Mouse (Mus musculus) testis, adult 2 months (tissue): ENCODE measurements around the gene Sbk1. TPM values are rescaled to one million over a fixed set of nuclear protein-coding genes. Genes with fewer than 3 reads are reported as not detected.

ENCODE experiments used
- H3K27ac ChIP-seq: fragments of 200-500 bp; 2 replicates; pipeline ENCODE4 v1.5.1; 2012; ENCODE audit warnings: low read depth, low read length; ENCODE audit not compliant: control insufficient read depth, insufficient read depth
- H3K27me3 ChIP-seq: fragments of 200-500 bp; 2 replicates; pipeline ENCODE4 v1.6.1; 2012; ENCODE audit warnings: mild to moderate bottlenecking, low read length, moderate library complexity; ENCODE audit not compliant: control insufficient read depth, insufficient read depth
- H3K36me3 ChIP-seq: fragments of 200-500 bp; 2 replicates; pipeline ENCODE4 v1.6.1; 2012; ENCODE audit warnings: mild to moderate bottlenecking, low read length; ENCODE audit not compliant: control insufficient read depth, insufficient read depth
- H3K4me1 ChIP-seq: fragments of 200-500 bp; 2 replicates; pipeline ENCODE4 v1.6.1; 2012; ENCODE audit warnings: low read length; ENCODE audit not compliant: control insufficient read depth, insufficient read depth
- H3K4me3 ChIP-seq: fragments of 200-500 bp; 2 replicates; pipeline ENCODE4 v1.5.1; 2012; ENCODE audit warnings: low read depth, mild to moderate bottlenecking, low read length, moderate library complexity, mixed read lengths; ENCODE audit not compliant: control insufficient read depth
- CTCF ChIP-seq: fragments of 200-500 bp; IDR thresholded peaks from 2 replicates; pipeline ENCODE4 v1.5.1; 2012; ENCODE audit warnings: low read depth, mild to moderate bottlenecking, inconsistent platforms, low read length, moderate library complexity; ENCODE audit not compliant: control insufficient read depth, insufficient read depth, insufficient replicate concordance
- POLR2A ChIP-seq: fragments of 200-500 bp; IDR thresholded peaks from 2 replicates; pipeline ENCODE4 v1.6.1; 2012; ENCODE audit warnings: low read depth, mild to moderate bottlenecking, inconsistent platforms, low read length, moderate library complexity; ENCODE audit not compliant: control insufficient read depth
- polyA plus RNA-seq: library from polyadenylated mRNA; depleted of rRNA; stranded (reverse); fragments of >200 nt; gene quantifications from 2 replicates; pipeline ENCODE4 v1.2.3, GENCODE M21; 2012

Gene Sbk1
- polyA plus RNA-seq, 1 experiment: 9.9 TPM

DNA sequence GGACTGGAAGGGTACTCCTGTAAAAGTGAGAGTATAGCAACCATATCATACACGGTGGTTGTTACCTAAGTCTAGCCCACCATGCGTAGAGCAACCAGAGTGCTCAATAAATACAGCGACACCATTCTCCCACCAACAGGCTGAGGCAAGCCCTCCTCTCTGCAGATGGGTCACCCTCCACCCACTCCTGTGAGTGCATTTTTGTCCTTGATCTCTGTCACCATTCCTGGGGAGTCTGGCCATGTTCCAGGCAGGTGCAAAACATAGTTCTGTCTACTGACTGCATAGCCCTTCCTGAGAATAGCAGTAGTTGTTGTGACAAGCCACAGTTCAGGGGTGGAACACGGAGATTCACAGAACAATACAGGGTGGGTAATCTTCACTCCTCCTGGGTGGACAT, 12.0 kb downstream of the Sbk1 start:
- Histone ChIP-seq H3K27me3 (no peaks in the 10 kb centered on the region), H3K36me3 (no peaks in the 10 kb centered on the region)
- TF ChIP-seq POLR2A (no peak), CTCF (no peak)

GRCm38 (mm10) chr7:126284865-126285264, 12.4 kb downstream of the Sbk1 start:
- H3K36me3 ChIP-seq: no peaks in the 10 kb centered on the region
- H3K4me1 ChIP-seq: no peaks in the 10 kb centered on the region
- H3K4me3 ChIP-seq: no peak overlapping the region
- no peak for TF ChIP-seq POLR2A
- no peak for TF ChIP-seq CTCF
- H3K27ac ChIP-seq: peak overlapping the region; percentile 25; the same call in 1 of the 2 replicates
- no peaks in the 10 kb centered on the region for H3K27me3 ChIP-seq

More for the DNA sequence above, 12.0 kb downstream of the Sbk1 start:
- Histone ChIP-seq H3K27ac (no peak overlapping the region), H3K4me3 (no peak overlapping the region), H3K4me1 (no peaks in the 10 kb centered on the region)

- no peak overlapping the region for H3K4me3 ChIP-seq
- no peak for TF ChIP-seq POLR2A
- no peak for TF ChIP-seq CTCF
- H3K27me3 ChIP-seq: no peaks in the 10 kb centered on the region
- H3K4me1 ChIP-seq: no peaks in the 10 kb centered on the region
- H3K27ac ChIP-seq: peak overlapping the region; percentile 25; the same call in 1 of the 2 replicates
- H3K36me3 ChIP-seq: no peaks in the 10 kb centered on the region
Measured at GRCm38 (mm10) chr7:126285293-126286211, 13.1 kb downstream of the Sbk1 start.

DNA sequence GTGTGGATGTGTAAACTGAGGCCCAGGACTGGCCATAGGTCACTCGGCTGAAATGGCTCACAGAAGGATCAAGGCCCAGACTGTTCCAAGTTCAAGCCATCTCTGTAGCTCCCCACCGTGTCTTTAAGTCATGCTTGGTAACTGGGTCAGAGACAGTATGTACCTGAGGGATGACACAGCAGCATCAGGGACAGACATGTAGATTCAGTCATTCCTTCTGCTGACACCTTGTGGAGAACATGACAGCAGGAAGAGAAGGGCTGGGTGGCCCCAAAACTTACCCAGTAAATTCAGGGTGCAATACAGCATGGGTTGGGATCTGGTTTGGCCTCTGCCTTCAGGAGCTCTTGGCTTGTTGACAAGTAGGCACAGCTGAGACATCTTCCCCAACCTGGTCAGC, 13.9 kb downstream of the Sbk1 start:
- Histone ChIP-seq H3K4me1 (no peaks in the 10 kb centered on the region), H3K27me3 (no peaks in the 10 kb centered on the region), H3K36me3 (no peaks in the 10 kb centered on the region), H3K4me3 (no peak overlapping the region), H3K27ac (no peak overlapping the region)
- no peak for TF ChIP-seq CTCF
- TF ChIP-seq POLR2A: no peak

DNA sequence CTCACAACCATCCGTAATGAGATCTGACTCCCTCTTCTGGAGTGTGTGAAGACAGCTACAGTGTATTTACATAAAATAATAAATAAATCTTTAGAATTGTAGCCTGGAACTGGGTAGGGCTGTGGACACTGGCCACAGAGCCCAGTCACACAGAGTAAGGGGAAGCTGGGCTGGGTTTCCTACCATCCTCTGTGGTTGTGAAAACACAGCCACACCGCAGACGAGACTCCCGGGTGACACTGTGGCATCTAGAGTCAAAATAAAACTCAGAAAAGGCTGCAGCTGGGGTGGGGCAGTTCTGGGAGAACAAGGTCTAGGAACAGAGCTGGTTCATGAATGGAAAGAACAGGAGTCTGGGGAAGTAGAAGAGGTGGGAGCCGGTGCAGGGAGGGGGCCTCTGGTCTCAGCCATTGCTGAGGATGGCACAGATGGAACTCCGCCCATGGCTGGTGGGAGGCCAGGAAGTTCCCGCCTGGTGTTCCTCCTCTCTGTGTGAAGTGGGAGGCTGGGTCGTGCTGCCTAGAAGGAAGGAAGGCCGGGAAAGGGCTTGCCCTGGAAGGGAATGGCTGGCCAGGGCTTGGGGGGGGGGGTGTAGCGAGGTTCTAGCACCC, 15.2 kb downstream of the Sbk1 start:
- TF ChIP-seq POLR2A: no peak
- Histone ChIP-seq H3K36me3 (no peaks in the 10 kb centered on the region), H3K27ac (no peak overlapping the region), H3K27me3 (no peaks in the 10 kb centered on the region), H3K4me3 (no peak overlapping the region), H3K4me1 (peaks cover 9% of the 10 kb centered on the region)

DNA sequence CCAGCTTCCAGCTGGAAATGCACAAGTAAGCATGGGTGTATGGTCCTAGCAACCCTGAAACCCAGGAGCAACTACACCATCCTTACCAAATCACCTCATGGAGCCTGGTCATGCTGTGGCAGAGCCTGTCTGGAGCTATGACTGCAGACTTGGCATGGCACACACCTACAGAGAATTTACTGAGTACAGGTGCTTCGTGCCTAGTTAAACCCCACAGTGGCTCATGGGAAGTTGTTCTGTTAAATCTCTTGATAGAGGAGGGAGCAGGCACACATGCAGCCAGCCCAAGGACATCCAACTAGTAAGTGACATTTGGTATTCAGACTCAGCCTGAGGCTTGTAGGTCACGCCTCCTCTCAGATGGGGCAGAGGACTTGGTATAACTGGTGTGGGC, 15.7 kb downstream of the Sbk1 start:
- H3K27me3 ChIP-seq: no peaks in the 10 kb centered on the region
- H3K27ac ChIP-seq: no peak overlapping the region
- H3K4me1 ChIP-seq: peaks cover 11% of the 10 kb centered on the region
- no peak for TF ChIP-seq POLR2A
- no peak for TF ChIP-seq CTCF
- no peak overlapping the region for H3K4me3 ChIP-seq
- H3K36me3 ChIP-seq: no peaks in the 10 kb centered on the region

- Histone ChIP-seq H3K4me3 (no peak overlapping the region), H3K36me3 (no peaks in the 10 kb centered on the region), H3K27ac (no peak overlapping the region), H3K27me3 (no peaks in the 10 kb centered on the region), H3K4me1 (peaks cover 11% of the 10 kb centered on the region)
- no peak for TF ChIP-seq POLR2A
- TF ChIP-seq CTCF: no peak
Measured at GRCm38 (mm10) chr7:126288571-126289091, 16.2 kb downstream of the Sbk1 start.
